Mouse (Mus musculus) midbrain, embryonic 12.5 days (tissue): Measurements from ENCODE around the gene Ptprd. TPM values are rescaled to one million over a fixed set of nuclear protein-coding genes. Genes with fewer than 3 reads are reported as not detected.

ENCODE experiments used
- ATAC-seq: fragments of 200-750 bp; cut with Nextera tagmentation; 2 replicates; pipeline ENCODE4 v1.8.0; 2017; ENCODE audit warnings: low read depth, moderate TSS enrichment, moderate library complexity; ENCODE audit not compliant: low FRiP score
- H3K27ac ChIP-seq: fragments of 300-500 bp; sonication (generic); replicated peaks from 2 replicates; pipeline ENCODE4 v1.5.1; 2016; ENCODE audit warnings: mild to moderate bottlenecking
- H3K27me3 ChIP-seq: fragments of 300-500 bp; sonication (generic); 2 replicates; pipeline ENCODE4 v1.6.1; 2016; ENCODE audit warnings: mild to moderate bottlenecking
- H3K36me3 ChIP-seq: fragments of 300-500 bp; sonication (generic); 2 replicates; pipeline ENCODE4 v1.6.1; 2016
- H3K4me1 ChIP-seq: fragments of 300-500 bp; sonication (generic); 2 replicates; pipeline ENCODE4 v1.6.1; 2016
- H3K4me2 ChIP-seq: fragments of 300-500 bp; sonication (generic); replicated peaks from 2 replicates; pipeline ENCODE4 v1.6.1; 2016; ENCODE audit warnings: mild to moderate bottlenecking, moderate library complexity
- H3K4me3 ChIP-seq: fragments of 300-500 bp; sonication (generic); 2 replicates; pipeline ENCODE4 v1.5.1; 2016; ENCODE audit warnings: mild to moderate bottlenecking
- H3K9ac ChIP-seq: fragments of 300-500 bp; sonication (generic); replicated peaks from 2 replicates; pipeline ENCODE4 v1.6.1; 2016; ENCODE audit warnings: mild to moderate bottlenecking, moderate library complexity
- H3K9me3 ChIP-seq: fragments of 300-500 bp; sonication (generic); 2 replicates; pipeline ENCODE4 v1.6.1; 2016; ENCODE audit warnings: mild to moderate bottlenecking
- WGBS: fragments of 180-500 bp; shearing (Covaris S2); methylation state at CpG from one replicate; pipeline ENCODE4 v1.1.7; 2016; 5-methylcytosine and 5-hydroxymethylcytosine counted together
- polyA plus RNA-seq: library from polyadenylated mRNA; unstranded; fragments of >200 nt; fragmentation: Nextera tagmentation; extraction: Ambion mirVana; gene quantifications from 2 replicates; pipeline ENCODE4 v1.2.1, GENCODE M21; 2016

Gene Ptprd
- polyA plus RNA-seq, 1 experiment from 2014 or later, result 37.5 TPM

- no peak for ATAC-seq
- Histone ChIP-seq H3K4me1 (peaks cover 1% of the 10 kb centered on the region; the same call in 1 of the 2 replicates), H3K9ac (no peak overlapping the region), H3K4me3 (no peak overlapping the region), H3K9me3 (no peaks in the 10 kb centered on the region), H3K36me3 (no peaks in the 10 kb centered on the region), H3K4me2 (no peak overlapping the region), H3K27ac (no peak overlapping the region), H3K27me3 (no peaks in the 10 kb centered on the region)
- 33% methylated on average over 1 of the region's 1 CpGs for WGBS
These were observed 2021.0 kb downstream of the Ptprd start for GRCm38 (mm10) chr4:76190788-76191187.

GRCm38 (mm10) chr4:76183095-76183494 lies 2028.7 kb downstream of the Ptprd start:
- Histone ChIP-seq H3K4me1 (peaks cover 4% of the 10 kb centered on the region; the same call in 1 of the 2 replicates), H3K36me3 (no peaks in the 10 kb centered on the region), H3K4me2 (no peak overlapping the region), H3K4me3 (no peak overlapping the region), H3K9ac (no peak overlapping the region), H3K27ac (no peak overlapping the region), H3K9me3 (no peaks in the 10 kb centered on the region), H3K27me3 (no peaks in the 10 kb centered on the region)
- no peak for ATAC-seq
- WGBS, result 92% methylated on average over 3 of the region's 3 CpGs

DNA sequence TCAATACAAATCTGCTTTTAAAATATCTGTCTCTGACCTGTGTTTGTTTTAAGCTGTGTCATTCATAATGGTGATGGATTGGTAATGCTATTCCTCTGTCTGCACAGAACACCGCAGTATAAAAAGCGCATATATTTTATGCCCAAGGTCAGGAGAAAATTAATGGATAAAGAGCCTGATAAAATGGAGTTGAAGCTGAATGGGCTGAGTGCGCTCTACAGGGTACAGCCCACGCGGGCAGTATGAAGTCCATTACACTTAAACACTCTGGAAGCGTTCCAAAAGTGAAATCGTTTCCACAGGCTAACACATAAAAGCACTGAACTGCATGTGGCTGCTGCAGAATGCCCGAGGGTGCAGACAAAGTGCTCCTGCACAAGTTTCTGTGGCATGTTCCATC lies 2032.3 kb downstream of the Ptprd start:
- Histone ChIP-seq H3K36me3 (no peaks in the 10 kb centered on the region), H3K4me3 (no peak overlapping the region), H3K4me2 (no peak overlapping the region), H3K9ac (no peak overlapping the region), H3K9me3 (no peaks in the 10 kb centered on the region), H3K27me3 (no peaks in the 10 kb centered on the region), H3K4me1 (peaks cover 4% of the 10 kb centered on the region; the same call in 1 of the 2 replicates), H3K27ac (no peak overlapping the region)
- no peak for ATAC-seq
- 65% methylated on average over 8 of the region's 8 CpGs for WGBS

DNA sequence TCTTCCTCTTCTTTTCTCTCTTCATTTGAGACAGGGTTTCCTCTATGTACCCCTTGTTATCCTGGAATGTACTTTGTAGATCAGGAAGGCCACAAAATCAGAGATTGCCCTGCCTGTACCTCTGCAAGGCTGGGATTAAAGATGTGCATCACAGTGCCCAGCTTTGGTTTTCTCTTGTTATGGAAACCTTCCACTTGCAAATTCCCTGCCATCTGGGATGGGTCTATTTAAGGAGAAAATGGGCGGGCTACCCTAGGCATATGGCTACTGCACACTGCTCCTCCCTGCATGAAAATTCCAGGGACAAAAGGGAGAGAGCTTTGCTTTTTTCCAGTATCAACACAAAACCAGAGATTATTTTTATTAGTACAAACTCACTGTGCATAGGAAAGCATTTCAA lies 2036.7 kb downstream of the Ptprd start:
- Histone ChIP-seq H3K36me3 (no peaks in the 10 kb centered on the region), H3K4me2 (no peak overlapping the region), H3K27ac (no peak overlapping the region), H3K9me3 (no peaks in the 10 kb centered on the region), H3K4me3 (no peak overlapping the region), H3K9ac (no peak overlapping the region), H3K4me1 (peaks cover 4% of the 10 kb centered on the region; the same call in 1 of the 2 replicates), H3K27me3 (no peaks in the 10 kb centered on the region)
- WGBS, result 76% methylated on average over 1 of the region's 1 CpGs
- ATAC-seq, result no peak

- Histone ChIP-seq H3K36me3 (no peaks in the 10 kb centered on the region), H3K4me2 (no peak overlapping the region), H3K27me3 (no peaks in the 10 kb centered on the region), H3K9ac (no peak overlapping the region), H3K9me3 (no peaks in the 10 kb centered on the region), H3K4me3 (no peak overlapping the region), H3K4me1 (no peaks in the 10 kb centered on the region), H3K27ac (no peak overlapping the region)
- ATAC-seq, result no peak
- WGBS, result 94% methylated on average over 1 of the region's 1 CpGs
These were observed 2056.0 kb downstream of the Ptprd start for GRCm38 (mm10) chr4:76155750-76156149.

GRCm38 (mm10) chr4:76154190-76154589 lies 2057.6 kb downstream of the Ptprd start:
- H3K9me3 ChIP-seq, result no peaks in the 10 kb centered on the region
- H3K27ac ChIP-seq, result no peak overlapping the region
- H3K4me3 ChIP-seq, result no peak overlapping the region
- H3K4me1 ChIP-seq, result no peaks in the 10 kb centered on the region
- ATAC-seq, result no peak
- no peaks in the 10 kb centered on the region for H3K36me3 ChIP-seq
- no peak overlapping the region for H3K4me2 ChIP-seq
- 40% methylated on average over 2 of the region's 2 CpGs for WGBS
- no peak overlapping the region for H3K9ac ChIP-seq
- no peaks in the 10 kb centered on the region for H3K27me3 ChIP-seq

DNA sequence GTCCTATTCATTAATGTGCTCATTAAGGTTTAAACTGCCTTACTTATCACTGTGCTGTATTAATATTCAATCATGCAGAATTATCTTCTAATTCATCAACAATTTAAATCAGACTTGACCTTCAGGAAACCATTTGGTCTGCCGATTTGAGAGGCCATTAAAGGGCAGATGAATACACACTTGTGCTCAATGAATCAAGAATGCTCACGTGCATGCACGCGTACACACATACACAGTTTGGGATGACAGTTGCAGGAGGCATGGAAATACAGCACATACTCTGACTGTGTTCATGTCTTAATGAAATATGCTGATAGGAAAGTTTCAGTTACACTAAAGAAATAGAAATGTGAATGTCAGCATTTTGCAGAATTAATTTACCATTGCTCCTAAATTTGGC lies 2066.8 kb downstream of the Ptprd start:
- Histone ChIP-seq H3K36me3 (no peaks in the 10 kb centered on the region), H3K4me3 (no peak overlapping the region), H3K9me3 (no peaks in the 10 kb centered on the region), H3K9ac (no peak overlapping the region), H3K4me2 (no peak overlapping the region), H3K27ac (no peak overlapping the region), H3K4me1 (peaks cover 5% of the 10 kb centered on the region; the same call in 1 of the 2 replicates), H3K27me3 (no peaks in the 10 kb centered on the region)
- 74% methylated on average over 4 of the region's 4 CpGs for WGBS
- no peak for ATAC-seq

GRCm38 (mm10) chr4:76144333-76144732 lies 2067.4 kb downstream of the Ptprd start:
- peak; percentile 49; the same call in 1 of the 2 replicates for ATAC-seq
- Histone ChIP-seq H3K4me3 (no peak overlapping the region), H3K4me2 (no peak overlapping the region), H3K36me3 (no peaks in the 10 kb centered on the region), H3K9ac (no peak overlapping the region), H3K27me3 (no peaks in the 10 kb centered on the region), H3K9me3 (no peaks in the 10 kb centered on the region), H3K4me1 (peaks cover 5% of the 10 kb centered on the region; the same call in 1 of the 2 replicates), H3K27ac (no peak overlapping the region)
- 62% methylated on average over 2 of the region's 2 CpGs for WGBS

DNA sequence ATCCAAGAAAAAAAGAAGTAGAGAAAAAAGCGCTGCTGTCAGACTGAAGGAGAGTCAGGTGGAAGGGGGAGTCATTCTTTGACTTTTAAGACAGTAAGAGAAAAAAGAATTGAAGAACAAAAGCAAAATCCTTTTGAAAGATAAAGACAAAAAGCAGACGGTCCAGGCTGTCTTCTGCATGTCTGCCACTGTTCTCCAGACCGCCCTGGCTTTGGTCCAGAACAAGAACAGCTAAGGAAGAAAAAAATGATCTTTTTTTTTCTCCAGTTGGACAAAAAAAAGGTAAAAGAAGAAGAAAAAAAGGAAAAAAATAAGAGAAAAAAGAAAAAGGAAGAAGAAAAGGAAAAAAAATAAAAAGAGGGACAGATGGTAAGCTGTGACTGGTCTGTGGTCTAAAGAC lies 2073.9 kb downstream of the Ptprd start:
- Histone ChIP-seq H3K36me3 (no peaks in the 10 kb centered on the region), H3K27me3 (no peaks in the 10 kb centered on the region), H3K4me2 (no peak overlapping the region), H3K9me3 (no peaks in the 10 kb centered on the region), H3K9ac (no peak overlapping the region), H3K4me1 (0 out of 2 replicates have a peak, but pooled peaks cover 3% of the 10 kb centered on the region), H3K4me3 (no peak overlapping the region), H3K27ac (no peak overlapping the region)
- ATAC-seq, result no peak
- 36% methylated on average over 3 of the region's 3 CpGs for WGBS

- Histone ChIP-seq H3K9ac (no peak overlapping the region), H3K27ac (no peak overlapping the region), H3K4me3 (no peak overlapping the region), H3K4me1 (0 out of 2 replicates have a peak, but pooled peaks cover 3% of the 10 kb centered on the region), H3K27me3 (no peaks in the 10 kb centered on the region), H3K4me2 (no peak overlapping the region), H3K36me3 (no peaks in the 10 kb centered on the region), H3K9me3 (no peaks in the 10 kb centered on the region)
- no peak for ATAC-seq
- WGBS, result 84% methylated on average over 14 of the region's 14 CpGs
These were observed 2075.1 kb downstream of the Ptprd start for GRCm38 (mm10) chr4:76136625-76137024.

DNA sequence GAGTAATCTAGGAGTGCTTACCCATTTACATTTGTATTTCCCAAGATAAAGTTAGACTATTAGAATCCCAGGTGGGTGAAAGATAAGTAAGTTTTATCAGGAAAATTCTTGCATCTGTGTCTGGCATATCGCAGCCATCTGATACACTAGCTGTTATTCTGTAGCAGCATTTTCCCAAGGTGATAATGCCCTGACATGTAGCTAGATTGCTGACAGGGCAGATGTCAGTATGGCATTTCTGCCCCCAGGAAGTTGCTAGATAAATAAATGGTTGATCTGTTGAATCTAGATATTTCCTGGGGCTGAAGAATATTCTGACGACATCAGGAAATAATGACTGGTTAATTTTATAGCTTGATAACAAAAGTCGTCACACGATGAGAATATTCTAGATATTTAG lies 2119.9 kb downstream of the Ptprd start:
- no peak for ATAC-seq

DNA sequence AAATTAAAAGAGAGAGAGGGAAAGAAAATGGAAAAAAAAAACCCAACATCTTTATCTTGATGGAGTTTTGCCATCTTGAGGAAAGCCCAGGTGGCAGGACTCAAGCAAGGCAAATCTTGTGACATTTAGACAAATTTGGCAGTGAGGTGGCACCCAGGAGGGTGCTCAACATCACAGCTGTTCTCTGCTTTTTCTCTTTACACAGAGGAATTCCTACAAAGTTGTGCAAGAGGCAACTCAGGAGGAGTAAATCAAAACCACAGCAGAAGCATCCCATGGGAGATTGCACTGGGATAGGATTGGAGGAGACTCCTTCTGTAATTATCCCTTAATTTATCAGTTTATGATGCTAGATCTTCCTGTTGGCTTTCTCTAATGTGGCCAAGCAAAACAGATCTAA lies 2121.9 kb downstream of the Ptprd start:
- H3K9me3 ChIP-seq, result no peaks in the 10 kb centered on the region
- H3K36me3 ChIP-seq, result no peaks in the 10 kb centered on the region; the same call in 1 of the 2 replicates
- no peaks in the 10 kb centered on the region for H3K4me1 ChIP-seq
- no peak overlapping the region for H3K27ac ChIP-seq
- H3K4me3 ChIP-seq, result no peak overlapping the region
- H3K9ac ChIP-seq, result no peak overlapping the region
- no peaks in the 10 kb centered on the region for H3K27me3 ChIP-seq
- H3K4me2 ChIP-seq, result no peak overlapping the region
- no peak for ATAC-seq

More for the DNA sequence above, 2119.9 kb downstream of the Ptprd start:
- H3K36me3 ChIP-seq, result no peaks in the 10 kb centered on the region
- no peak overlapping the region for H3K9ac ChIP-seq
- no peaks in the 10 kb centered on the region for H3K9me3 ChIP-seq
- 93% methylated on average over 4 of the region's 4 CpGs for WGBS
- no peaks in the 10 kb centered on the region for H3K27me3 ChIP-seq
- no peaks in the 10 kb centered on the region for H3K4me1 ChIP-seq
- no peak overlapping the region for H3K4me3 ChIP-seq
- no peak overlapping the region for H3K27ac ChIP-seq
- no peak overlapping the region for H3K4me2 ChIP-seq

DNA sequence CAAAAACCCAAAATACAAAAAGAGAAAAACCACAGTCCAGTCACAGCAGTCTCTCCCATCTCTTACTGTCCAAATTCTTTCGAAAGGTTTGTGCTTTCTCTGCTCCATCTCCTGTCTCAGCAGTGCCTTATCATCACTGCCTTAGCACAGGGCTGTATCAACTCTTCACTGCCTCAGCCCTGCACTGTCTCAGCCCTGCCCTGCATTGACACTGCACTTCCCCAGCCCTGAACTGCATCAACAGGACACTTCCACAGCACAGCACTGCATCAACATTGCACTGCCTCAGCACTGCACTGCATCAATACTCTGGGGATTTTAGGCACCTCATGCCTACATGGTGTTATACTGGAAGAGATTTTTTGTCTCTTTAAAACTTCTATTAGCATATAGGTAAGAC lies 2135.7 kb downstream of the Ptprd start:
- no peak overlapping the region for H3K4me3 ChIP-seq
- no peaks in the 10 kb centered on the region for H3K9me3 ChIP-seq
- no peak overlapping the region for H3K27ac ChIP-seq
- H3K4me2 ChIP-seq, result no peak overlapping the region
- no peak overlapping the region for H3K9ac ChIP-seq
- no peaks in the 10 kb centered on the region for H3K4me1 ChIP-seq
- 100% methylated on average over 1 of the region's 1 CpGs for WGBS
- H3K36me3 ChIP-seq, result no peaks in the 10 kb centered on the region
- ATAC-seq, result no peak
- H3K27me3 ChIP-seq, result no peaks in the 10 kb centered on the region
